ENCODE assay signal across 9 mouse cellular contexts in genomic region chr9:44072599-44072915, GRCm38 (mm10). TPM values are rescaled to one million over a fixed set of nuclear protein-coding genes. Genes with fewer than 3 reads are reported as not detected.
DNase-seq lines count a peak whose midpoint lies in the region; ATAC-seq lines count a peak whose summit lies in the region.
"Had no signal": no experiment of that assay in that cellular context is flagged by ENCODE, and none has a peak within 500 bp of the region (broad histone marks: within the 10 kb centered on the region; RNA-seq: fewer than 3 reads in every experiment).

No protein-coding gene starts in this region.

- H3K27ac ChIP-seq in heart, embryonic 12.5 days (ENCODE audit: poor library complexity, severe bottlenecking): peak overlapping the region; percentile 65; the same call in 1 of the 2 replicates
- peak overlapping the region; percentile 73 for H3K27ac ChIP-seq in midbrain, embryonic 12.5 days (replicated peaks)
- H3K27ac ChIP-seq in liver, embryonic 12.5 days: no peak overlapping the region
- H3K27ac ChIP-seq in kidney, embryonic 15.5 days: no peak overlapping the region
- H3K27ac ChIP-seq: liver, embryonic 15.5 days had no signal

- H3K4me1 ChIP-seq in heart, embryonic 12.5 days (replicated peaks): peaks cover 82% of the 10 kb centered on the region
- H3K4me1 ChIP-seq in midbrain, embryonic 12.5 days: peaks cover 42% of the 10 kb centered on the region
- peaks cover 27% of the 10 kb centered on the region for H3K4me1 ChIP-seq in liver, embryonic 12.5 days
- peaks cover 70% of the 10 kb centered on the region for H3K4me1 ChIP-seq in kidney, embryonic 15.5 days

- ATAC-seq in heart, embryonic 12.5 days (ENCODE audit: insufficient number of reproducible peaks, low FRiP score): no peak
- peak; percentile 70 for ATAC-seq in midbrain, embryonic 12.5 days (ENCODE audit: low FRiP score, low read depth)
- no peak for ATAC-seq in activated CD4-positive, CD25-positive, alpha-beta regulatory T cell, adult 4 months
- no peak for ATAC-seq in liver, embryonic 12.5 days
- ATAC-seq in kidney, embryonic 15.5 days (replicated peaks; ENCODE audit: low FRiP score): no peak

- H3K36me3 ChIP-seq in heart, embryonic 12.5 days: peaks cover 14% of the 10 kb centered on the region
- H3K36me3 ChIP-seq in midbrain, embryonic 12.5 days: no peaks in the 10 kb centered on the region
- H3K36me3 ChIP-seq in liver, embryonic 12.5 days: no peaks in the 10 kb centered on the region
- H3K36me3 ChIP-seq in kidney, embryonic 15.5 days: no peaks in the 10 kb centered on the region
- H3K36me3 ChIP-seq: liver, embryonic 15.5 days had no signal

- H3K4me2 ChIP-seq in heart, embryonic 12.5 days: peak overlapping the region; percentile 47
- H3K4me2 ChIP-seq in midbrain, embryonic 12.5 days (replicated peaks): peak overlapping the region; percentile 34
- H3K4me2 ChIP-seq in liver, embryonic 12.5 days: no peak overlapping the region
- no peak overlapping the region for H3K4me2 ChIP-seq in kidney, embryonic 15.5 days
- H3K4me2 ChIP-seq: liver, embryonic 15.5 days had no signal

- DNase-seq in lung, postnatal 36 days: peak; percentile 34
- DNase-seq in lung, postnatal 10 days: no peak
- DNase-seq in embryo, embryonic 10.5 days (ENCODE audit: low spot score): peak; percentile 69

- H3K27me3 ChIP-seq in heart, embryonic 12.5 days (replicated peaks): no peaks in the 10 kb centered on the region
- H3K27me3 ChIP-seq in midbrain, embryonic 12.5 days: peaks cover 33% of the 10 kb centered on the region
- H3K27me3 ChIP-seq in liver, embryonic 12.5 days (replicated peaks): peaks cover 59% of the 10 kb centered on the region
- H3K27me3 ChIP-seq in kidney, embryonic 15.5 days: no peaks in the 10 kb centered on the region

- 0 out of 2 replicates have a peak overlapping the region, but pooled peaks have one; percentile 6 for H3K4me3 ChIP-seq in heart, embryonic 12.5 days
- no peak overlapping the region for H3K4me3 ChIP-seq in midbrain, embryonic 12.5 days
- no peak overlapping the region for H3K4me3 ChIP-seq in liver, embryonic 12.5 days
- H3K4me3 ChIP-seq in kidney, embryonic 15.5 days (replicated peaks): no peak overlapping the region
- H3K4me3 ChIP-seq: liver, embryonic 15.5 days had no signal

- H3K9me3 ChIP-seq in heart, embryonic 12.5 days (replicated peaks): no peaks in the 10 kb centered on the region
- H3K9me3 ChIP-seq in midbrain, embryonic 12.5 days: no peaks in the 10 kb centered on the region
- H3K9me3 ChIP-seq in liver, embryonic 12.5 days (replicated peaks): no peaks in the 10 kb centered on the region
- H3K9me3 ChIP-seq in kidney, embryonic 15.5 days (replicated peaks): no peaks in the 10 kb centered on the region
- H3K9me3 ChIP-seq: liver, embryonic 15.5 days had no signal

- H3K9ac ChIP-seq in heart, embryonic 12.5 days: peak overlapping the region; percentile 57
- 0 out of 2 replicates have a peak overlapping the region, but pooled peaks have one; percentile 24 for H3K9ac ChIP-seq in midbrain, embryonic 12.5 days (replicated peaks)
- no peak overlapping the region for H3K9ac ChIP-seq in liver, embryonic 12.5 days
- no peak overlapping the region for H3K9ac ChIP-seq in kidney, embryonic 15.5 days
- H3K9ac ChIP-seq: liver, embryonic 15.5 days had no signal

- WGBS in heart, embryonic 12.5 days: 26% methylated on average over 4 of the region's 4 CpGs
- 16% methylated on average over 4 of the region's 4 CpGs for WGBS in midbrain, embryonic 12.5 days
- 47% methylated on average over 4 of the region's 4 CpGs for WGBS in liver, embryonic 12.5 days (ENCODE audit: insufficient replicate concordance)
- WGBS in kidney, embryonic 15.5 days: 31% methylated on average over 4 of the region's 4 CpGs

RNA-seq across cellular contexts. Expression of gene Usp2, which starts 5.7 kb away (rescaled TPM):
- polyA plus RNA-seq in heart, embryonic 12.5 days (2016; fragmentation: Nextera tagmentation; extraction: Ambion mirVana): 51.7 and 62.5 TPM in 2 replicates
- polyA plus RNA-seq in midbrain, embryonic 12.5 days (2016; fragmentation: Nextera tagmentation; extraction: Ambion mirVana): 6.4 and 12.5 TPM in 2 replicates
- 1 to 10 TPM; 1.6 to 1.7 TPM for polyA plus RNA-seq in activated CD4-positive, CD25-positive, alpha-beta regulatory T cell, adult 4 months (2017; shearing (Covaris generic))
- 1.8 and 3.9 TPM in 2 replicates for polyA plus RNA-seq in liver, embryonic 12.5 days (2016; fragmentation: Nextera tagmentation; extraction: Ambion mirVana)
- polyA plus RNA-seq in kidney, embryonic 15.5 days (2015; fragmentation: Nextera tagmentation; extraction: Ambion mirVana): 31.9 and 36.8 TPM in 2 replicates

RNA-seq across cellular contexts. Expression of gene Mfrp, which starts 29.0 kb away (rescaled TPM):
- not detected in 2 replicates for polyA plus RNA-seq in heart, embryonic 12.5 days (2016; fragmentation: Nextera tagmentation; extraction: Ambion mirVana)
- polyA plus RNA-seq in midbrain, embryonic 12.5 days (2016; fragmentation: Nextera tagmentation; extraction: Ambion mirVana): 0.10 TPM in 1 of 2 replicates, not detected in the other
- not detected for polyA plus RNA-seq in activated CD4-positive, CD25-positive, alpha-beta regulatory T cell, adult 4 months (2017; shearing (Covaris generic))
- polyA plus RNA-seq in liver, embryonic 12.5 days (2016; fragmentation: Nextera tagmentation; extraction: Ambion mirVana): 0.11 TPM in 1 of 2 replicates, not detected in the other
- 0.13 TPM in 1 of 2 replicates, not detected in the other for polyA plus RNA-seq in kidney, embryonic 15.5 days (2015; fragmentation: Nextera tagmentation; extraction: Ambion mirVana)
- polyA plus RNA-seq: liver, embryonic 15.5 days had no signal

RNA-seq across cellular contexts. Expression of gene Thy1, which starts 29.4 kb away (rescaled TPM):
- 1.1 and 1.5 TPM in 2 replicates for polyA plus RNA-seq in heart, embryonic 12.5 days (2016; fragmentation: Nextera tagmentation; extraction: Ambion mirVana)
- not detected in 2 replicates for polyA plus RNA-seq in midbrain, embryonic 12.5 days (2016; fragmentation: Nextera tagmentation; extraction: Ambion mirVana)
- polyA plus RNA-seq in activated CD4-positive, CD25-positive, alpha-beta regulatory T cell, adult 4 months (2017; shearing (Covaris generic)): 100 to 1,000 TPM; 218 to 257 TPM
- polyA plus RNA-seq in liver, embryonic 12.5 days (2016; fragmentation: Nextera tagmentation; extraction: Ambion mirVana): 0.19 and 0.20 TPM in 2 replicates
- polyA plus RNA-seq in kidney, embryonic 15.5 days (2015; fragmentation: Nextera tagmentation; extraction: Ambion mirVana): 9.6 and 10.2 TPM in 2 replicates

RNA-seq across cellular contexts. Expression of gene C1qtnf5, which starts 34.5 kb away (rescaled TPM):
- polyA plus RNA-seq in heart, embryonic 12.5 days (2016; fragmentation: Nextera tagmentation; extraction: Ambion mirVana): 0.67 and 1.1 TPM in 2 replicates
- 1.3 TPM in 2 replicates for polyA plus RNA-seq in midbrain, embryonic 12.5 days (2016; fragmentation: Nextera tagmentation; extraction: Ambion mirVana)
- not detected for polyA plus RNA-seq in activated CD4-positive, CD25-positive, alpha-beta regulatory T cell, adult 4 months (2017; shearing (Covaris generic))
- 0.23 and 0.28 TPM in 2 replicates for polyA plus RNA-seq in liver, embryonic 12.5 days (2016; fragmentation: Nextera tagmentation; extraction: Ambion mirVana)
- 4.5 and 5.2 TPM in 2 replicates for polyA plus RNA-seq in kidney, embryonic 15.5 days (2015; fragmentation: Nextera tagmentation; extraction: Ambion mirVana)

RNA-seq across cellular contexts. Expression of gene Gm49380, which starts 40.7 kb away (rescaled TPM):
- polyA plus RNA-seq in heart, embryonic 12.5 days (2016; fragmentation: Nextera tagmentation; extraction: Ambion mirVana): 0.20 TPM in 1 of 2 replicates, not detected in the other
- 0.24 and 0.43 TPM in 2 replicates for polyA plus RNA-seq in midbrain, embryonic 12.5 days (2016; fragmentation: Nextera tagmentation; extraction: Ambion mirVana)
- not detected for polyA plus RNA-seq in activated CD4-positive, CD25-positive, alpha-beta regulatory T cell, adult 4 months (2017; shearing (Covaris generic))
- polyA plus RNA-seq in liver, embryonic 12.5 days (2016; fragmentation: Nextera tagmentation; extraction: Ambion mirVana): not detected in 2 replicates
- polyA plus RNA-seq in kidney, embryonic 15.5 days (2015; fragmentation: Nextera tagmentation; extraction: Ambion mirVana): 0.17 and 0.21 TPM in 2 replicates
- polyA plus RNA-seq: liver, embryonic 15.5 days had no signal

Comparison
In these comparisons a context has a peak if more than half of its experiments do, and no peak if none do; other contexts are left out.
1. H3K27ac ChIP-seq: peak in heart, embryonic 12.5 days (single experiment) and midbrain, embryonic 12.5 days (single experiment); none in liver, embryonic 12.5 days (single experiment) and kidney, embryonic 15.5 days (single experiment).
2. H3K4me2 ChIP-seq: peak in heart, embryonic 12.5 days (single experiment) and midbrain, embryonic 12.5 days (single experiment); none in liver, embryonic 12.5 days (single experiment) and kidney, embryonic 15.5 days (single experiment).
3. H3K9ac ChIP-seq: peak in heart, embryonic 12.5 days (single experiment) and midbrain, embryonic 12.5 days (single experiment); none in liver, embryonic 12.5 days (single experiment) and kidney, embryonic 15.5 days (single experiment).
4. RNA of gene Thy1, which starts 29.4 kb away (polyA plus RNA-seq): 218 to 257 TPM in activated CD4-positive, CD25-positive, alpha-beta regulatory T cell, adult 4 months; 9.6 to 10.2 TPM in kidney, embryonic 15.5 days, 1.1 to 1.5 TPM in heart, embryonic 12.5 days, 0.19 to 0.20 TPM in liver, embryonic 12.5 days and not detected in midbrain, embryonic 12.5 days; every median in the first group is over 10 times any median in the second.